Comparison of ENCODE assay signal across 26 mouse cellular contexts in genomic region chr11:93440466-93440865, GRCm38 (mm10).
DNase-seq lines count a peak whose midpoint lies in the region; ATAC-seq and TF ChIP-seq lines count a peak whose summit lies in the region.
"Had no signal": no experiment of that assay in that cellular context is flagged by ENCODE, and none has a peak within 500 bp of the region (broad histone marks: within the 10 kb centered on the region; RNA-seq: fewer than 3 reads in every experiment).

No protein-coding gene starts in this region.

- H3K4me3 ChIP-seq in cerebellum, adult 2 months (replicated peaks; ENCODE audit: insufficient read depth, low read depth, low read length) = no peak overlapping the region
- H3K4me3 ChIP-seq in forebrain, embryonic 14.5 days (ENCODE audit: low read depth, low read length) = no peak overlapping the region
- no peak overlapping the region for H3K4me3 ChIP-seq in forebrain, embryonic 15.5 days
- H3K4me3 ChIP-seq in lung, embryonic 14.5 days (ENCODE audit: low read depth, low read length) = no peak overlapping the region
- no peak overlapping the region for H3K4me3 ChIP-seq in lung, adult 2 months (replicated peaks; ENCODE audit: extremely low read depth, low read depth, low read length)
- H3K4me3 ChIP-seq in hindbrain, postnatal 0 days (ENCODE audit: low read length) = no peak overlapping the region
- H3K4me3 ChIP-seq: embryonic facial prominence, embryonic 13.5 days; embryonic facial prominence, embryonic 15.5 days; erythroblast, embryonic 14.5 days; forebrain, embryonic 10.5 days; forebrain, embryonic 12.5 days had no signal

- H3K27me3 ChIP-seq in cerebellum, adult 2 months (ENCODE audit: control insufficient read depth, insufficient read depth, low read length) = no peaks in the 10 kb centered on the region
- H3K27me3 ChIP-seq in forebrain, embryonic 14.5 days (replicated peaks; ENCODE audit: control insufficient read depth, insufficient read depth, low read length) = no peaks in the 10 kb centered on the region
- no peaks in the 10 kb centered on the region for H3K27me3 ChIP-seq in forebrain, embryonic 15.5 days
- H3K27me3 ChIP-seq in lung, embryonic 14.5 days (ENCODE audit: insufficient read depth, low read length) = no peaks in the 10 kb centered on the region
- no peaks in the 10 kb centered on the region for H3K27me3 ChIP-seq in hindbrain, postnatal 0 days (ENCODE audit: insufficient read depth, low read length)
- H3K27me3 ChIP-seq: embryonic facial prominence, embryonic 13.5 days; embryonic facial prominence, embryonic 15.5 days; forebrain, embryonic 12.5 days had no signal

- no peak overlapping the region for H3K4me2 ChIP-seq in forebrain, embryonic 14.5 days (ENCODE audit: low read length)
- no peak overlapping the region for H3K4me2 ChIP-seq in forebrain, embryonic 15.5 days (replicated peaks)
- no peak overlapping the region for H3K4me2 ChIP-seq in lung, embryonic 14.5 days
- H3K4me2 ChIP-seq in hindbrain, postnatal 0 days (ENCODE audit: low read depth, low read length) = no peak overlapping the region
- H3K4me2 ChIP-seq: embryonic facial prominence, embryonic 13.5 days; embryonic facial prominence, embryonic 15.5 days; forebrain, embryonic 12.5 days had no signal

- TF ChIP-seq CTCF in cerebellum, adult 2 months (IDR thresholded peaks at IDR 0.05; ENCODE audit: borderline replicate concordance, insufficient read depth, low read depth, low read length) = no peak
- no peak for TF ChIP-seq CTCF in lung, embryonic 14.5 days (IDR thresholded peaks at IDR 0.05; ENCODE audit: low read depth)
- TF ChIP-seq CTCF in lung, adult 2 months (IDR thresholded peaks at IDR 0.05; ENCODE audit: insufficient read depth, low read length) = no peak
- TF ChIP-seq CTCF in hindbrain, postnatal 0 days (IDR thresholded peaks at IDR 0.05; ENCODE audit: low read depth) = no peak

- no peak for ATAC-seq in forebrain, embryonic 14.5 days
- no peak for ATAC-seq in forebrain, embryonic 15.5 days (replicated peaks)
- no peak for ATAC-seq in lung, embryonic 14.5 days (ENCODE audit: insufficient read depth)
- ATAC-seq in hindbrain, postnatal 0 days = no peak
- ATAC-seq: activated CD4-positive, CD25-positive, alpha-beta regulatory T cell, adult 4 months; CD4-positive, CD25-positive, alpha-beta regulatory T cell, adult 4 months; forebrain, embryonic 16.5 days had no signal

- H3K36me3 ChIP-seq in forebrain, embryonic 14.5 days (ENCODE audit: control insufficient read depth, insufficient read depth, low read length) = no peaks in the 10 kb centered on the region
- H3K36me3 ChIP-seq in forebrain, embryonic 15.5 days = no peaks in the 10 kb centered on the region
- no peaks in the 10 kb centered on the region for H3K36me3 ChIP-seq in lung, embryonic 14.5 days (ENCODE audit: insufficient read depth)
- H3K36me3 ChIP-seq in hindbrain, postnatal 0 days (ENCODE audit: insufficient read depth, low read length) = no peaks in the 10 kb centered on the region
- H3K36me3 ChIP-seq: embryonic facial prominence, embryonic 13.5 days; embryonic facial prominence, embryonic 15.5 days; forebrain, embryonic 10.5 days; forebrain, embryonic 12.5 days; G1E had no signal

- WGBS in cerebellum, adult 2 months = 5% methylated on average over 1 of the region's 1 CpGs
- WGBS in forebrain, embryonic 14.5 days = 68% methylated on average over 1 of the region's 1 CpGs
- whole genome bisulfite sequencing in forebrain, embryonic 15.5 days = 55% methylated on average over 1 of the region's 1 CpGs
- WGBS in lung, embryonic 14.5 days = 41% methylated on average over 1 of the region's 1 CpGs
- 53% methylated on average over 1 of the region's 1 CpGs for WGBS in lung, adult 2 months
- WGBS in hindbrain, postnatal 0 days = 49% methylated on average over 1 of the region's 1 CpGs

- no peak overlapping the region for H3K27ac ChIP-seq in cerebellum, adult 2 months (ENCODE audit: insufficient read depth, low read length)
- no peak overlapping the region for H3K27ac ChIP-seq in forebrain, embryonic 14.5 days (ENCODE audit: low read depth, low read length)
- H3K27ac ChIP-seq in forebrain, embryonic 15.5 days (replicated peaks) = no peak overlapping the region
- no peak overlapping the region for H3K27ac ChIP-seq in lung, embryonic 14.5 days (ENCODE audit: low read depth)
- no peak overlapping the region for H3K27ac ChIP-seq in hindbrain, postnatal 0 days
- H3K27ac ChIP-seq: embryonic facial prominence, embryonic 13.5 days; embryonic facial prominence, embryonic 15.5 days; forebrain, embryonic 10.5 days; forebrain, embryonic 12.5 days had no signal

- H3K9ac ChIP-seq in forebrain, embryonic 14.5 days (ENCODE audit: low read length) = no peak overlapping the region
- H3K9ac ChIP-seq in forebrain, embryonic 15.5 days (replicated peaks) = no peak overlapping the region
- no peak overlapping the region for H3K9ac ChIP-seq in lung, embryonic 14.5 days
- no peak overlapping the region for H3K9ac ChIP-seq in hindbrain, postnatal 0 days (replicated peaks; ENCODE audit: low read length)
- H3K9ac ChIP-seq: embryonic facial prominence, embryonic 13.5 days; embryonic facial prominence, embryonic 15.5 days; forebrain, embryonic 12.5 days had no signal

- peaks cover 26% of the 10 kb centered on the region; the same call in 1 of the 2 replicates for H3K4me1 ChIP-seq in cerebellum, adult 2 months (ENCODE audit: control insufficient read depth, insufficient read depth, low read length)
- H3K4me1 ChIP-seq in forebrain, embryonic 14.5 days (ENCODE audit: control insufficient read depth, insufficient read depth, low read length) = no peaks in the 10 kb centered on the region
- H3K4me1 ChIP-seq in forebrain, embryonic 15.5 days = no peaks in the 10 kb centered on the region
- H3K4me1 ChIP-seq in lung, embryonic 14.5 days (ENCODE audit: insufficient read depth) = 0 out of 2 replicates have a peak, but pooled peaks cover under 1% of the 10 kb centered on the region
- no peaks in the 10 kb centered on the region for H3K4me1 ChIP-seq in lung, adult 2 months (ENCODE audit: control insufficient read depth, insufficient read depth, low read length)
- no peaks in the 10 kb centered on the region; the same call in 1 of the 2 replicates for H3K4me1 ChIP-seq in hindbrain, postnatal 0 days (ENCODE audit: insufficient read depth, low read length)
- H3K4me1 ChIP-seq: embryonic facial prominence, embryonic 13.5 days; embryonic facial prominence, embryonic 15.5 days; forebrain, embryonic 10.5 days had no signal

- no peaks in the 10 kb centered on the region for H3K9me3 ChIP-seq in forebrain, embryonic 14.5 days (replicated peaks; ENCODE audit: control insufficient read depth, low read length)
- no peaks in the 10 kb centered on the region for H3K9me3 ChIP-seq in forebrain, embryonic 15.5 days
- no peaks in the 10 kb centered on the region for H3K9me3 ChIP-seq in lung, embryonic 14.5 days (ENCODE audit: low read depth, low read length)
- no peaks in the 10 kb centered on the region for H3K9me3 ChIP-seq in hindbrain, postnatal 0 days (ENCODE audit: low read length)
- H3K9me3 ChIP-seq: embryonic facial prominence, embryonic 13.5 days; embryonic facial prominence, embryonic 15.5 days; forebrain, embryonic 10.5 days; forebrain, embryonic 12.5 days had no signal

- DNase-seq in cerebellum, postnatal 10 days = peak; percentile 64 to 71
- DNase-seq in cerebellum, adult 2 months = no peak
- peak; percentile 24 for DNase-seq in forebrain, embryonic 14.5 days (ENCODE audit: low spot score)
- DNase-seq in lung, embryonic 14.5 days = peak; percentile 12
- DNase-seq in lung, adult 2 months = no peak
- peak; percentile 54 for DNase-seq in Muller cell, postnatal 12 days (ENCODE audit: inconsistent ontology term)
- DNase-seq in hindbrain, postnatal 0 days (ENCODE audit: low spot score) = no peak
- DNase-seq: adrenal gland, adult 8-10 months; adrenal gland, postnatal 14 days; adrenal gland, postnatal 36 days; B cell, adult 2 months; cerebellum, adult 11 months; cerebellum, adult 18-20 months; cerebellum, adult 9-10 months; cerebellum, postnatal 36 days; embryo, embryonic 11 days had no signal

- TF ChIP-seq POLR2A in cerebellum, adult 2 months (IDR thresholded peaks at IDR 0.05; ENCODE audit: borderline replicate concordance, insufficient read depth, low read length) = no peak
- TF ChIP-seq POLR2A in lung, adult 2 months (IDR thresholded peaks at IDR 0.05; ENCODE audit: borderline replicate concordance, extremely low read depth, low read depth, low read length) = no peak

Comparison
In these comparisons a context has a peak if more than half of its experiments do, and no peak if none do; other contexts are left out.
1. DNase-seq: peak in cerebellum, postnatal 10 days (2 of 2), forebrain, embryonic 14.5 days (single experiment), lung, embryonic 14.5 days (single experiment) and Muller cell, postnatal 12 days (single experiment); none in cerebellum, adult 2 months (0 of 2), lung, adult 2 months (single experiment) and hindbrain, postnatal 0 days (single experiment).